Mouse (Mus musculus) cerebellum, adult (tissue): Measurements from ENCODE around the gene Naaladl2.

Source experiments
- ATAC-seq: cut with Nextera tagmentation; 2 replicates; pipeline ENCODE4 v1.9.2; 2017; ENCODE audit warnings: mild to moderate bottlenecking, moderate library complexity, mixed read lengths; ENCODE audit not compliant: insufficient number of reproducible peaks, low FRiP score, low TSS enrichment

Gene Naaladl2

DNA sequence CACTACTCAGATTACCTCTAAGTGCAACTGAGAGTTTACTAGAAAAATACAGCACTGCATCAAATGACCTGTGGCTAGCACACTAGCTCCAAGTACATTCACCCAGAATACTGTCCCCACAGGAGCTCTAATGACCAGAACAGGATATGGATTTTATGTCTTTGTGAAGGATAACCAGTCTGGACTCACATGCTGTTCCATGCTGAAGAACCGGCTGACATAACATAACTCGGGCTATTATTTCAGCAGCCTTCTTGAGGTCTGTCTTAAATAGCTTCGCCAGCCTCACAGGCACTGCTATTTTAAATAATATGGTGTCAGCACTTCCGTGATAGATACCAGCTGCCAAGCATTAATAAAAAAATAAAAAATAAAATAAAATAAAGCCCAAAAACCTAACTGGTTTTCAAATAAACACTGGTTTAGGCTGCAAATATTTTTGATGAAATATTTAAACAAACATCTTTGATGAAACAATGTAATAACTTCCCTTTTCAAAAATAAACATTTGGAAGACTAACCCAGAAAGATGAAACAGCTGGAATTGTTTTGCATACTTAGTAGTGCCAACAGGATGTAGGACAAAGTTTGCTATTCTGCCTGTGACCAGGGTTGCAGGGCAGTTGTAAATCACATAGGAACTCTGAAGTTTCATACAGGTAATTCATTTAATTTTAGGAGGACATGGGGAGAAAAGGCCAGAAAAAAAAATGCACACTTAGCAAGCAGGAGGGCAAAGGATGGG, 1073.5 kb downstream of the Naaladl2 start:
- ATAC-seq, result no peak

DNA sequence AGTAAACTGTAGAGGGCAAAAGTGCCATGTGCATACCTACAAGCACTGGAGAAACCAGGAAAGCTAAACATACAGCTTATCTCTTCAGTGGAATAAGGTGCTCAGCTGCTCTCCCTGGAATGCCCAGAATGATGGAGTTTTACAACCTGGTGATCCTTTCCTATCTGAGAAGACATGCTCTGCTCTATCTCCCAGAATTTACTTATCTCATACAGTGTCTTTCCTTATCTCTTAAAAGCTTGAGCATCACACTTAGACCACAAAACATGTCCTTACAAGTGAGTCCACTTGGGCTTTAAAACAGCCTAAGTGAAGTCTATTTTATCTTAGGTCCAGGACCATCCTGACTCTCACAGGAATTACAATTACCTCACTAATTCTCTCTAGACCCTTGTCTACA, 1095.8 kb downstream of the Naaladl2 start:
- ATAC-seq, result no peak

DNA sequence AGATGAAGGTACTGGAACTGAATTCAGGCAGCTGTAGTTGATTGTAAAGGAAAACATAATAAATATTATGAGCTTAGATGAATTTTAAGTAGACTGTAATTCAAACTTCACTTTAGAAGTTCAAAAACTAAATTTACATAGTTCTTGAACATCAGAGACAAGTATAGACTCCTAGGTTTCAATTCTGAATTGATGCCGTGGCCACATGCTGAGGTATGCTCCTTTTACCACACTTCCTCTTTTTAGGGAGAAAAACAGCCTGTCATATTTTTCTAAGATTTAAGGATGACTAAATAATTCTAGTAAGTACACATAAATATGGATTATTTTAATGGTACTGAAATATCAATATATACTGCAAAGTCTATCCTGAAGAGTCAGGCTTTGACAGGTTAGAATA, 1142.3 kb downstream of the Naaladl2 start:
- ATAC-seq, result no peak

DNA sequence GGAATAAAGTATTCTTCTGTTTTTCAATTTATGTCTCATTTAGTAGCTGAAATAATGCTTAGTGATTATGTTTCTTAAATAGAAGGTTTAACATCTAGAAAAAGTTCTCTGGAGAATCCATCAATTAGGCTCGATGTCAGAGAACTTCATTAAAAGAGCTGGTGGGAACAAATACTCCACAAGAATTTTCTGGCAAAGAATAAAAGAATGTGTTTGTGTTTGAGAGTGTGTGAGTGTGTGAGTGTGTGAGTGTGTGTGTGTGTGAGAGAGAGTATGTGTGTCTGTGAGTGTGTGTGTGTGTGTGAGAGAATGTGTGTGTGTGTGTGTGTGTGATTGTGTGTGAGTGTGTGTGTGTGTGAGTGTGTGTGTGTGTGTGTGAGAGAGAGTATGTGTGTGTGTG, 1170.3 kb downstream of the Naaladl2 start:
- ATAC-seq, result no peak

DNA sequence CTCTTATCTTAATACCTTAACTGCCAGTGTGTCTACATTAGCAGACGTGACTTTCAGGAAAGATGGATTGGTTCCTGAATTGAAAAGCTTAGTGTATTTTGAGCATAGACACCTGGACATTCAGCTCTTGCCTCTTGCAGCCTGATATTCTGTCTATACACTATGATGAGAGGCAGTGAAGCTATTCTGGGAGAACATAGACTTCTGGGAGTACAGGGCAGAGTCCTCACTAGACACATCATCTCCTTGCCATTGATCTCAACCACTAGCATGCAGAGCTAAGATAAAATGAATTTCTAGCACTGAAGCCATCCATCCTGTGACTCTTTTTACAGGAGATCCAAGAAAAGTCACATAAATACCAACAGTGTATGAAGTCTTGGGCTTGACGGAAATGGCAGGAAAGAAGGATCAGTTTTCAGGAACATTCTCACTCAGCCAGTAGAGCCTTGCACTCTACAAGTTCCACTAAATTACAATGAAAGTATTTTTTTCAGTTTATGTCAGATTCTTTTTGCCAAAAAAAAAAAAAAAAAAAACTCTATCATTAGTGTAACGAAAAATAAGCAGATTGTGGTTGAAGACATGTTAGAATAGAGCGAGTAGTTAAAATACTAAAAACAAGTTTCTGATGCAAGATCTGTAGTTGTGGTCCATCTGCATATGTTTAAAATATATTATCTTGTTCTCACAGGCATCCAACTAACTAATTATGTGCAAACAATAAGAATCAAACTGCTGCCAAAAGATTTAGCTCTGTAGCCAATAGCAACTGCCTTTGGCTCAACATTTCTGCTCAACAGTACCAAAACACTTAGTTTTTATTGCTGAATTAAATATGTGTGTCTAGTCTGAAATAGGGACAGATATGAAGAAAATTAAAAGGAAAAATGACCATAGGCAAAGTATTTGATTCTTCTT, 1171.1 kb downstream of the Naaladl2 start:
- no peak for ATAC-seq

DNA sequence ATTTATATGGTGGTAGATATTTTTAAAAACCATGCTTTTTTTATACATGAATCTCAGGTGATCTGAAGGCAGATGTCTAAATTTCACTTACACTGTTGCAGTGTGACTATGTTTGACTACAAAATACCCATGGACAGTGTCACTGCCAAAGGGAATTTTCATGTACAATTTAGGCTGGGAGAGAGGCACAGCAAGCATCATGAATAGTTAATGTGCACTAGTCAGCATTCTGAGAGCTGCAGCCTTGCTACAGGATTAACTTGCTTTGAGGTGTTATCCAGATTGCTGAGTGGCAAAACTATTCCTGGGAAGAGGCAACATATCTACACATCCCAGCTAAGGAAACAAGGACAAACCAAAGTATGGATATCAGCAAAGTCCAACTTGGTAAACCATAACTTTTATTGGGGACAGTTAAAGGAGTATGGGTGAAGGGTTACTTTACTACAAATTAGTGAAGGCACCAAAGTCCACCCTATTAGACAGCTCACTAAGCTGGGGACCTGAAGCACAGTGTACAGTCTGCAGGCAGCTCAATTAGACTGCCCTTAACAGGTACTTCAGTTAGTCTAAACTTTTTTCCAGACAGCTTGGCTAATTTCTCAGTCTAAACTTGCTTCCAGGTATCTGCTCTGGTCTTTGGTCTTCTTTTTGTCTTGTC, 1181.0 kb downstream of the Naaladl2 start:
- ATAC-seq, result no peak

DNA sequence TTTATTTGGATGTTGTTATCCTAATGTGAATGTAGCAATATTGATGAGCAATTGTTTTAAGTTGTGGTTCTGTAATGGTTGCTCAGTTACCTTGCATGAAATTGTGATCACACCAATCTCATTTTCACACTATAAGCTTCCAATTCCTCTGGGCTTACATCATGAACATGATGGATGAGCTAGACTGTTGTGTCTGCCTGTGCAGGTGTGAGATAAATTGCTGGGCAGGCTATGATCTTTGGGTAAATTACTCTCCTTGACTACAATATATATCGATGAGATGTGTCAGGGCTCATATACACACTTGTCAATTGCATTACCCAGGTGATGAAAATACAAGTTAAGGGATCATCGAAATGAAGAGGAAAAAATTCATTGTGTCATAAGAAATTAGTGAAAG, 1197.9 kb downstream of the Naaladl2 start:
- no peak for ATAC-seq

DNA sequence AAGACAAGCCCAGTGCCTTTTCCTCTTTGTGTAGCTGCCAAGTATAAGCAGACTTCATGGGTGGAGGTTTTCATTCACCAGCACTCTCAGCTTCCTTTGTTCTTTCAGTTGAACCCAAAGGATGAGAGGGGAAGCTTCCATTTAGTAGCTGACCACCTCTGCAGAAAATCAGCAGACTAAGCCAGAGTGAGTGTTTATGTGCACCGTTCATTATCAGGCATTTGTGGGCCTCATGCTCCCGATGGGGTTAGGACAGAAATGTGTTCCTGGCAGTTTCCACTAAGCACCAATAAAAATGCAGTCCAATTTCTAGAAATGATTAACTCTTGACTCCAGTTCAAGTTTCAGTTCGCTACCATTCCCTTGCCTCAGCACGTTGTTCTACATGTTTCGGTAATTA, 1206.8 kb downstream of the Naaladl2 start:
- no peak for ATAC-seq

DNA sequence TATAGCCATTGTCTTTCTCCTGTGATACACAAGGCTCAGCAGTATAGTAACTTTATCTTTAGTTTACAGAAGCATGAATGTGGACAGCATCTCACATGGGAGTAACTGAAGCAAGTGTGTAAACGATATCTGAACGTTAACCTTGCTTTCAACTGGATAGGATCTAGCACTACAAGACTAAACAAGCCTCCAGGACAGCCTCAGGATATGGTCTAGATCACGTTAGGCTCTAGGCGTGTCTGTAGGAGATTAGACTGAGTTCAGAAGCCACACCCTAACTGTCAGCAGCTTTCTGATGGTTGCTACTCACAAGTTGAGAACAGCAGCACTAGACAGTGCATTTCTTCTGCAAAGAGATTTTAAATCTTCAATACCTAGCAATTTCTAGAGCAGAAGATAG, 1216.0 kb downstream of the Naaladl2 start:
- no peak for ATAC-seq

DNA sequence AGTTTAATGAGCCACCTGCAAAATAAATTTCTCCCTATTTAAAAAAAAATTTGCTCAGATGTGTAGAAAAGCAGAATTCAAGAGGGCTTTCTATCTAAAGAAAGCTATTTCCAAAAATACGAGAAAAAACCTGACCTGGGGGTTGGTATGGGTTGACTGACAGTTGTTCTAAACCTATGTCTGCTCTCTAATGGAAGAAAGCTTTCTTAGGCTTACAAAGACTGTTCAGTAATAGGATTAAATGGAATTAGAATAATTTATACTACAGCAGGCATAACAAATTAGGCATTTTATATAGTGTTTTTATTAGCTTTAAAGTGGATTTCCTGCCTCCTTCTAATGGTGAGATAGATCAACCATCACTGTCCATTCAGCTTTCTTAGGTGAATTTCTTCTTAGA, 1236.4 kb downstream of the Naaladl2 start:
- no peak for ATAC-seq

DNA sequence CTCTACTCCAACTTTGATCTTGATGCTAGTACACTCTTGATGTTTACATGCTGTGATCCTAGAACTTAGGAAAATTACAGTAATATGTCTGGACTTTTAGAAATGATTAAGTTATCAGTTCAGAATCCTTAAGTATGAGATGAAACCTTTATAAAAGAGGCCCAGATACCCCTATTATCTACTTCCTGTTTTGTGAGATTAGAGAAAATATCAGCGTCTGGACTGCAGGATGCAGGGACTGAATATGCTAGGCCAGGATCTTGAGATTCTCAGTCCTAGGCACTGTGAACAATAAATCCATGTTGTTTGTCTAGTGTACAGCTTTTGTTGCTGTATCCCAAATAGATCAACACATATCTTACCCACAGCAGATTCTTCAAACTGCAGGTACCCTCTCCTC, 1278.4 kb downstream of the Naaladl2 start:
- ATAC-seq, result no peak

DNA sequence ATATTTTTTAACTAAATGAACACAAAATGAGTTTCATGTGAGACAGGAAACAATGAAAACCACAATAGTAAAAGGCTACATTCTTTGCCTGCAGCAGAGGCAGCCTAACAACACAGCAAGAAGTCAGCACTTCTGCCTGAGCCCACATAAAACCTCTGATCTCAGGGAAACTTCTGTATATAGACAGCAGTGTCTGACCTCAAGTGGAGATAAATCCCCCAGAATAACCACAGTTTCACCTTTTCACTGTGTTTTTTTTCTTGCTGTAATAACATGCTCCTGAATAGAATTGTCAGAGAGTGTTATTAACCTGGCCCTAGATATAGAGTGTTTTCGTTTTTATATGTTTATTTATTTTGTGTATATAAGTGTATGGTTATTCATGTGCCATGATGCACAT, 1286.8 kb downstream of the Naaladl2 start:
- ATAC-seq, result no peak

DNA sequence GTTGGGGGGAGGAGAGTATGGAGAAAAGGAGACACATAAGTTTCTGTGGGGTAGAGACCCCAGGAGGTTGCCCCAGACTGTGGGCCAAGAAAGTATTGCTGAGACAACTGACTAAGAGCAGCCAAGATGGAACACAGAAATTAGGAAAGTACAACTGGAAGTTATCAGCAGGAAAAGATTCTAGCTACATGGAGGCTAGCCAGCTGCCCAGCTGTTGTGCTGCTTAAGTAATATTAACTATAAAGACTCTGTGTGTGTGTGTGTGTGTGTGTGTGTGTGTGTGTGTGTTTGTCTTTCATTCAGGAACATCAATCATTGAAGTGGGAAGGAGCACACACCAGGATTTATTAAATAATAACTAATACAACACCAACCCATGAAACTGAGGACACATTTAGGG, 1326.5 kb downstream of the Naaladl2 start:
- no peak for ATAC-seq

DNA sequence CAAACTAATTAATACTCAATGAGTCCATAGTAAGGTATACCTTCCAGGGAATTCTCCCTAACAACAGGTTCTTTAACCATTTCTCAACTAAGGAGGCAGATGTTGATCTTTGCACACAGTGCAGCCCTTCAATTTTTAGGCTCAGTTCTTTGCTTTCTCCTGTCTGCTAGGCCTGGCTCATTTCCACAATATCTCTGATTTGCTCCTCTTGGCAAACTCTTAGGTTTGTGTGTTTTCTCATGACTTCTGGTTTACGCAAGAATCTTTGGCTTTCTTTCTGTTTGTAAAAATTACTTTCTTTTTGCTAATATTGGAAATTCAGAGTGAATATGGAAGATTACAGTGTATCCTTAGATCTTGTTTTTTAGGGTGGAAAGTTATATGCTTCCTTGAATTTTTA, 1385.3 kb downstream of the Naaladl2 start:
- no peak for ATAC-seq
